Mouse (Mus musculus) liver, embryonic 14.5 days (tissue): Measurements from ENCODE around the gene Pkp2. TPM values are rescaled to one million over a fixed set of nuclear protein-coding genes. Genes with fewer than 3 reads are reported as not detected.

Experiments
- ATAC-seq: fragments of 200-750 bp; cut with Nextera tagmentation; 2 replicates; pipeline ENCODE4 v1.8.0; 2017; ENCODE audit warnings: moderate number of reproducible peaks, mild to moderate bottlenecking, moderate library complexity; ENCODE audit not compliant: insufficient read depth
- DNase-seq, 3 experiments: peaks; one replicate each; pipeline ENCODE4 v3.0.0-alpha.2; 2012 to 2013; ENCODE audit warnings: low read depth in 3 of 3, low spot score in 3 of 3
- H3K27ac ChIP-seq: fragments of 300-500 bp; sonication (generic); 2 replicates; pipeline ENCODE4 v1.5.1; 2014; ENCODE audit warnings: moderate library complexity, mild to moderate bottlenecking, control low read depth, inconsistent platforms
- H3K27me3 ChIP-seq: fragments of 300-500 bp; sonication (generic); 2 replicates; pipeline ENCODE4 v1.6.1; 2014; ENCODE audit warnings: mild to moderate bottlenecking, low read length, moderate library complexity; ENCODE audit not compliant: control insufficient read depth, insufficient read depth
- H3K36me3 ChIP-seq: fragments of 300-500 bp; sonication (generic); replicated peaks from 2 replicates; pipeline ENCODE4 v1.6.1; 2014; ENCODE audit warnings: low read depth; ENCODE audit not compliant: control insufficient read depth, insufficient read depth
- H3K4me1 ChIP-seq, 2 experiments: fragments of 200-500 bp in 1 of 2; fragments of 300-500 bp in 1 of 2; sonication (generic) in 1 of 2; replicated peaks; 2 replicates each; pipeline ENCODE4 v1.6.1; 2012 to 2014; ENCODE audit warnings: antibody characterized with exemption in 1 of 2, inconsistent platforms in 1 of 2, low read length in 1 of 2; ENCODE audit not compliant: control insufficient read depth in 2 of 2, insufficient read depth in 2 of 2
- H3K4me2 ChIP-seq: fragments of 300-500 bp; sonication (generic); 2 replicates; pipeline ENCODE4 v1.6.1; 2014; ENCODE audit warnings: low read depth, mild to moderate bottlenecking, control low read depth, moderate library complexity
- H3K4me3 ChIP-seq, 2 experiments: fragments of 200-500 bp in 1 of 2; fragments of 300-500 bp in 1 of 2; sonication (generic) in 1 of 2; 2 replicates each; pipeline ENCODE4 v1.5.1; 2012 to 2014; ENCODE audit warnings: low read depth in 2 of 2, low read length in 2 of 2, mild to moderate bottlenecking in 2 of 2, control low read depth in 1 of 2, inconsistent platforms in 1 of 2, moderate library complexity in 1 of 2; ENCODE audit not compliant: insufficient read depth in 1 of 2
- H3K9ac ChIP-seq: fragments of 300-500 bp; sonication (generic); replicated peaks from 2 replicates; pipeline ENCODE4 v1.6.1; 2014; ENCODE audit warnings: mild to moderate bottlenecking, control low read depth, moderate library complexity
- H3K9me3 ChIP-seq: fragments of 300-500 bp; sonication (generic); 2 replicates; pipeline ENCODE4 v1.6.1; 2016; ENCODE audit warnings: low read length, mixed read lengths; ENCODE audit not compliant: control insufficient read depth
- CTCF ChIP-seq: IDR thresholded peaks from 2 replicates; pipeline ENCODE4 v1.5.1; 2016; ENCODE audit warnings: antibody characterized with exemption, low read depth, control low read depth
- EP300 ChIP-seq: IDR thresholded peaks from 2 replicates; pipeline ENCODE4 v1.6.1; 2016; ENCODE audit warnings: antibody characterized with exemption, low read depth
- WGBS: fragments of 180-500 bp; shearing (Covaris S2); extraction: QIAGEN DNeasy Blood & Tissue Kit; methylation state at CpG from one replicate; pipeline ENCODE4 v1.1.7; 2014; ENCODE audit not compliant: insufficient replicate concordance; 5-methylcytosine and 5-hydroxymethylcytosine counted together
- polyA plus RNA-seq, 2 experiments: library from polyadenylated mRNA; depleted of rRNA in 1 of 2; stranded (reverse) in 1 of 2; unstranded in 1 of 2; fragments of >200 nt; fragmentation: Nextera tagmentation in 1 of 2; extraction: Ambion mirVana in 1 of 2; gene quantifications; 2 replicates each; pipeline versions ENCODE4 v1.2.1 to v1.2.3; 2012 to 2014

The Pkp2 gene
- polyA plus RNA-seq, 2 experiments = 4.2 to 6.0 TPM

- ATAC-seq (no peak), DNase-seq (no peak)
- Histone ChIP-seq H3K27ac (no peak overlapping the region), H3K4me3 (no peak overlapping the region), H3K9ac (no peak overlapping the region), H3K4me2 (no peak overlapping the region), H3K36me3 (no peaks in the 10 kb centered on the region), H3K27me3 (no peaks in the 10 kb centered on the region), H3K4me1 (no peaks in the 10 kb centered on the region), H3K9me3 (no peaks in the 10 kb centered on the region)
- WGBS = 56% methylated on average over 2 of the region's 2 CpGs
- TF ChIP-seq EP300 (no peak), CTCF (no peak)
These were observed 25.2 kb downstream of the Pkp2 start for GRCm38 (mm10) chr16:16238356-16238755.

DNA sequence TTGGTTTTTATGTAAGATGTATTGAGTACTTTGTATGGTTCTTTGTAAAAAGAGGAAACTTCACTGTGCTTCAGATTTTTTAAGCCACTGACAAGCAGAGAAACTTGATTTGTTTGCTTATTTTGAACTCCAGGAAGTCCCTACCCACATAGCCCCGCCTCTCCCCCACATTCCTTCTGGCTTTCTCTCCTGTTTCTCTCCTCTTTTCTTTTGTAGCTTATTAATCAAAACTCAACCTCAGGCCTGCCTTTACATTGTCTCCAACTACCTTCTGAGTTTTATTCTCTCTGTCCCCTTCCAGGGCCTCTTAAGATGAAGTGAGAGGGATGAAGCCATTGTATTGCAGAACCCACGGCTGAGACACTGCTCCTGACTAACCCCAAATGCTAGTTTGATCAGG is 31.6 kb downstream of the Pkp2 start:
- no peak for DNase-seq
- no peaks in the 10 kb centered on the region for H3K4me1 ChIP-seq
- H3K27ac ChIP-seq = no peak overlapping the region
- no peaks in the 10 kb centered on the region for H3K9me3 ChIP-seq
- H3K9ac ChIP-seq = no peak overlapping the region
- 26% methylated on average over 2 of the region's 2 CpGs for WGBS
- no peak overlapping the region for H3K4me3 ChIP-seq
- no peaks in the 10 kb centered on the region for H3K36me3 ChIP-seq
- TF ChIP-seq CTCF = no peak
- no peak for TF ChIP-seq EP300
- no peaks in the 10 kb centered on the region for H3K27me3 ChIP-seq
- no peak overlapping the region for H3K4me2 ChIP-seq
- no peak for ATAC-seq

- DNase-seq = no peak
- no peaks in the 10 kb centered on the region for H3K27me3 ChIP-seq
- no peak overlapping the region for H3K27ac ChIP-seq
- TF ChIP-seq CTCF (no peak), EP300 (0 out of 2 replicates have a peak, but pooled peaks have one; percentile 1)
- ATAC-seq = peak; percentile 35; the same call in 1 of the 2 replicates
- H3K4me2 ChIP-seq = no peak overlapping the region
- no peak overlapping the region for H3K4me3 ChIP-seq
- peaks cover 0 to 2% of the 10 kb centered on the region in 2 experiments; a peak in 1 of 4 replicates for H3K4me1 ChIP-seq
- WGBS = 22% methylated on average over 2 of the region's 2 CpGs
- no peak overlapping the region for H3K9ac ChIP-seq
- H3K9me3 ChIP-seq = no peaks in the 10 kb centered on the region
- no peaks in the 10 kb centered on the region for H3K36me3 ChIP-seq
These were observed 37.4 kb downstream of the Pkp2 start for GRCm38 (mm10) chr16:16250470-16250869.

DNA sequence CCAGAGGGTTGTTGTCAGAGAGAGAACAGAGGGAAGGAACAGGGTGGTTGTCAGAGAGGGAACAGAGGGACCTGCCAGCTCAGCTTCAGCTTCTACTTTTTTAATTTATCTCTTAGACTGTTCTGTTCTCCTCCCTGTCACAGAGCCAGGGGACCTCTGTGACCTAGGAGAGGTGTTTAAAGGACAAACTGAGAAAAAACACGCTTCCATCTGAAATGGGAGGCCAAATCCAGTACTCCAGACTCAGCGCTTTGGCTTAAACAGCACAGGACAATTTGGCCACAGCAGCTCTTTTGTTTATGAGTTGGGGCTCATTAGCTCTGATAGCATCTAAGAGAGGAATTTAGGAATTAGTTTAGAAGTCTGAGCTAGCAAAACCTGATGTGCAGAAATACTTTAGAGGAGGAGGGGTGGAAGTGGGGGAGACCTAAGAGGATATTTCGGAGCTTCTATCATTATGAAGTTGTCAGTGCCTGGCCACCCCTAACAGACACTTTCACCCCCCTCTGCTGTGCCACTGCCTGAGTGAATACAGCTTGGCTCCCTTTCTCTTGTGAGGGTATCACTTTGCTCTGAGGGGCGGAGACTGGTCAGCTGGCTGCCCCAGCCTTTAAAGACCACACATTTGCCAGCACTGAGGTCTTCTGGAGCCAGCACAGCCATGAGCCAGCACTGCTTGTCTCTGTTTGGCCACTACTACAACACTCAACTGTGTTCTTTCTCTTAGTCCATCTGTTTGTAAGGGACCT is 40.4 kb downstream of the Pkp2 start:
- Histone ChIP-seq H3K4me3 (no peak overlapping the region), H3K9me3 (no peaks in the 10 kb centered on the region), H3K27me3 (no peaks in the 10 kb centered on the region), H3K27ac (no peak overlapping the region), H3K4me1 (peaks cover 0 to 2% of the 10 kb centered on the region in 2 experiments; a peak in 1 of 4 replicates), H3K36me3 (no peaks in the 10 kb centered on the region), H3K9ac (no peak overlapping the region), H3K4me2 (no peak overlapping the region)
- no peak for TF ChIP-seq EP300
- TF ChIP-seq CTCF = no peak
- no peak for DNase-seq
- no peak for ATAC-seq
- WGBS = 55% methylated on average over 4 of the region's 4 CpGs

GRCm38 (mm10) chr16:16255217-16255616 is 42.1 kb downstream of the Pkp2 start:
- no peak overlapping the region for H3K27ac ChIP-seq
- H3K4me3 ChIP-seq = no peak overlapping the region
- no peaks in the 10 kb centered on the region for H3K27me3 ChIP-seq
- WGBS = 45% methylated on average over 1 of the region's 1 CpGs
- H3K4me1 ChIP-seq = peaks cover 0 to 2% of the 10 kb centered on the region in 2 experiments; a peak in 1 of 4 replicates
- ATAC-seq (no peak), DNase-seq (no peak)
- TF ChIP-seq EP300 = no peak
- TF ChIP-seq CTCF = no peak
- no peaks in the 10 kb centered on the region for H3K36me3 ChIP-seq
- no peak overlapping the region for H3K9ac ChIP-seq
- no peaks in the 10 kb centered on the region for H3K9me3 ChIP-seq
- H3K4me2 ChIP-seq = no peak overlapping the region
